Mouse (Mus musculus) layer of hippocampus, adult 18-20 months (tissue): ENCODE measurements at regions not wholly inside any gene's neighbourhood (a gene's known extent, or its start where the extent isn't known, plus 50 kb on each side); places are given as distances from the start of the nearest gene placed in this dataset.
A peak's percentile ranks its signal among the peaks of the same experiment; 100 is the strongest.

ENCODE experiments used
- DNase-seq, 2 experiments: peaks; one replicate each; pipeline ENCODE4 v3.0.0; 2022; ENCODE audit warnings: low spot score in 2 of 2

GRCm38 (mm10) chr8:64421502-64422199 lies 215.6 kb upstream of the Tll1 start:
- DNase-seq: no peak

- DNase-seq: no peak
Measured at GRCm38 (mm10) chr8:64412488-64413188, 206.6 kb upstream of the Tll1 start.

- no peak for DNase-seq
Measured at GRCm38 (mm10) chr8:64406775-64407490, 200.9 kb upstream of the Tll1 start.

GRCm38 (mm10) chr8:64399554-64399953 lies 193.5 kb upstream of the Tll1 start:
- no peak for DNase-seq

- no peak for DNase-seq
Measured at GRCm38 (mm10) chr8:64397876-64398275, 191.8 kb upstream of the Tll1 start.

GRCm38 (mm10) chr8:64395816-64396215 lies 189.7 kb upstream of the Tll1 start:
- DNase-seq: no peak

GRCm38 (mm10) chr8:64389488-64389887 lies 183.4 kb upstream of the Tll1 start:
- no peak for DNase-seq

- no peak for DNase-seq
Measured at GRCm38 (mm10) chr8:64388299-64388698, 182.2 kb upstream of the Tll1 start.

GRCm38 (mm10) chr8:64379732-64380349 lies 173.8 kb upstream of the Tll1 start:
- DNase-seq: no peak

- DNase-seq: no peak
Measured at GRCm38 (mm10) chr8:64377830-64378229, 171.8 kb upstream of the Tll1 start.

GRCm38 (mm10) chr8:64375509-64375908 lies 169.4 kb upstream of the Tll1 start:
- DNase-seq: no peak

GRCm38 (mm10) chr8:64374980-64375379 lies 168.9 kb upstream of the Tll1 start:
- DNase-seq: no peak

GRCm38 (mm10) chr8:64369973-64370372 lies 163.9 kb upstream of the Tll1 start:
- no peak for DNase-seq

GRCm38 (mm10) chr8:64367906-64368305 lies 161.8 kb upstream of the Tll1 start:
- no peak for DNase-seq

GRCm38 (mm10) chr8:64366974-64367266 lies 160.8 kb upstream of the Tll1 start:
- DNase-seq: no peak

- DNase-seq: no peak
Measured at GRCm38 (mm10) chr8:64366226-64366973, 160.3 kb upstream of the Tll1 start.

GRCm38 (mm10) chr8:64357092-64357491 lies 151.0 kb upstream of the Tll1 start:
- DNase-seq: no peak

- peak in 1 of 2 experiments; percentile 6 for DNase-seq
Measured at GRCm38 (mm10) chr8:64348082-64348646, 142.1 kb upstream of the Tll1 start.

GRCm38 (mm10) chr8:64347490-64347889 lies 141.4 kb upstream of the Tll1 start:
- no peak for DNase-seq

GRCm38 (mm10) chr8:64346428-64346827 lies 140.4 kb upstream of the Tll1 start:
- DNase-seq: no peak

GRCm38 (mm10) chr8:64344933-64345332 lies 138.9 kb upstream of the Tll1 start:
- DNase-seq: no peak
